Mouse (Mus musculus) lung, postnatal 25 days (tissue): Measurements from ENCODE around the gene Ninj1.

ENCODE experiments used
- DNase-seq: peaks from one replicate; pipeline ENCODE4 v3.0.0; 2022; ENCODE audit warnings: low spot score

The Ninj1 gene

DNA sequence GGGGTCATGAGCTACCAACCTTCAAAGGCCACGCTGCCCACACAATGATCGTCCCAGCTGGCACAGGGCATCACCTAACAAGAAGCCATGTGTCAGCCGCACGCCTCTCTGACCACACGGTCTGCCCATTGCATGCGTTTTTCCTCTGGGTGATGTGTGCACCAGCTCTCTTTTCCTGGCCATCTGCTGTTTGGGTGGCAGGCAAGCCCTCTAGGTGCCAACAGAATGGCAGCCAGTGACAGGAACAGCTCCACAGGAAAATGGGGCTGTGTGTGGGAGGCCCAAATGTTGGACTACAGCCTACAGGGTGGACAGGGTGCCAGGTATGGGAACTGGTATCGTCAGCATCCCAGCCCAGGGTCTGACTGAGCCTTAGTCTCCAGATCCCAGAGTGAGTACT, 14.9 kb upstream of the Ninj1 start:
- DNase-seq: no peak

DNA sequence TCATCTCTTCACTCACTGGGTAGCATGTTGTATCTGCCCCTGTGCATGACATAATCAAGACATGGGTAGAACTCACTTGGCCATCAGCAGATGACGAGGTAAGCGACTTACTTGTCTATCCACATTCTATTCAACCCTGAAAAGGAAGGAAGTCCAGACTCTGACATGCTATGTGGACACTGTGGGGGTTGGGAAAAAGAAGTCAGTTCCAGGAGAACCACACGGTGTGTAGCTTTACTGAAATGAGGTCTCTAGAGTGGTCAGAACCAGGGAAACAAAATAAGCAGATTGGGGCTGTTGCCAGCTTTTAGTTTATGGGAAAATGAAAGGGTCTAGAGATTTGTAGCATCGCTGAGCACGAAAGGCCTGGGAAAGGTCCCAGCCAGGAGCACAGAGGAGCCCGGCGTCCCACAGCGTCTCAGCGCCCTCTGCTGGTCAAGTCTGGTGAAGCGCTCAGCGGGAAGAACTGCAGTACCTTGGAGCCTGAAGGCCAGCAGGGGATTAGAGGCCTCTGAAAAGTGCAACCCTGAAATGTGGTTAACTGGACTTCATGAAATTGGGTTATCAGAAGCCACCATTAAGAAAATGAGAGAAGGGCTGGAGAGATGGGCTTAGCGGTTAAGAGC, 14.2 kb upstream of the Ninj1 start:
- DNase-seq: peak; percentile 85

DNA sequence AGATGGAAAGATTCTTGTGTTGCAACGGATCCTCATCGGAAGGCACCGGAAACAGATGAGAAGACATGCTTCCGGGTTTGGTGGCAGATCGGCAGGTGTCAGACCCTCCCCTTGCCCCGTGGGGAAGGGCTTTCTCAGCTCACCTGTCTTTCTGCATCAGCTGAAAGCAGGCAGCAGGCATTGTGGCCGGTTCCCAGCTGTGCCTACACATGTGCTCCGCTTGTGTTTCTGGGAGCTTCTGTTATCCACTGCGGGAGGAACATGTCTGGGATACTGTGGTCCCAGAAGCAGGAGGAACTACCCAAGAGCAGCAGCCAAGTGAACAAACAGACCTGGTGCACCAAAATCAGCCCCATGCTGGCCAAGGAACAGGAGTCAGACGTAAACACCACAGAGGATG, 11.8 kb upstream of the Ninj1 start:
- DNase-seq: no peak

DNA sequence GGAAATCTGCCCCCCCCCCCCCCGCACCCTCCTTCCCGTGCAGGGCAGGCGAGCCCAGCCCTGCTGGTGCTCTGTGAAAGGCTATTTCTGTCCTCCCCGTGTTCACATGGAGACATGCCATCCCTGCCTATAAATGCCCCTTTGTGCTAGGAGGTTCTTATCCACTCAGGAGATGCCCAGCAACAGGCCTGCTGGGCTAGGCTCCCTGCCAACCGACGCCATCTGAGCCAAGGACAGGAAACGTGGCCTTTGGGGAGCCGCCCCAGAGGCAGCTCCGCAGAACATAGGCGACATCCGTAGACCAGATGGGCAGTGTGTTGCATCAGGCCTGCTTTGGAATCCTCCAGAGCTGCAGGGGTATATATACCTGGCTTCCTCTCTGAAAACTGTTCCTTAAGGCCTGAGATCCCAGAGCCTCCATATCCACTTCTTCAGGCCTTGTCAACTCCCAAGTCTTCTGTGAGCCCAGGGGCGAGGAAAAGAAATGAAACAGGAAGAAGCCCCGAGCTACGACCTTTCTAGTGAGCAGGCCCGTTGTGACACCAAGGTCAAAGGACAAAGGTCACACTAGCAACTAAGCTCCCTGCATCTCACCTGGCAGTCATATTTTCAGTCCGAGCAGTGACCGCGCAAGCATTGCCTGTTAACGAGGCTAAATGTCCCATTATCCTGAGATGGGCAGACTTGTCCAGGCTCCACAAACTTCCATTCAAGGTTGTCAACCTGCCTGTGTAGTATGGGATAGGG, 8.3 kb upstream of the Ninj1 start:
- DNase-seq: peak; percentile 69

DNA sequence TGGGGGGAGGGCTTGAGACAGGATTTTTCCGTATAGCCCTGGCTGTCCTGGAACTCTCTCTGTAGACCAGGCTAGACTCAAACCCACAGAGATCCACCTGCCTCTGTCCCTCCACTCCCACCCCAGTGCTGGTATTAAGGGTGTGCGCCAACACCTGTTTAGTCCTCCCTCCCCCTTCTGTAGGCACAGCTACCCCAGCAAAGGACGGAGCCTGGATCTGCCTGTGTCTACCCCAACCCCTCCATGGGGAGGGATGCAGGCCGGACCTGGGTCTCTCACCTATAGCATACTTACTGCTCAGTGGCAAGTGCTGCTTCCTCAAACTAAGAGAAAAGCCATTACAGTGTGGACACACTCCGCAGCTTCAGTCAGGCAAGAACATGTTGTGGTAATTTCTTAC, 7.0 kb upstream of the Ninj1 start:
- no peak for DNase-seq

DNA sequence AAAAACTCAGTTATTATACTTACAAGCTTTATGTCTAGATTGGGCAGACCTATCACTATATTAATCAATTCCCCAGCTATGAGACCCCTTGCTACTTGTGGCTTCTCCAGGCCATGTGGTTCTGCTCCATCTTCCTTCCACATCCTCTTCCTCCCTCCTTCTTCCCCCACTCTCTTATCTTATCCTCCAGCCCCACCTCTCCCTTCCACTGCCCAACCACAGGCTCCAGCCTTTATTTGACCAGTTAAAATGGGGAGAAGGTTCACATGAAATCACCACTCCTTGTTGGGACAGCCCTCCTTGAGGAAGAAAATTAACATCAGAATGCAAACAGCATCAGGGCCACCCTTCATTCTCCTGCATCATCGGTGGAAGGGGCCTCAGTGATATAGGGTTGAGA, 6.6 kb upstream of the Ninj1 start:
- DNase-seq: no peak

DNA sequence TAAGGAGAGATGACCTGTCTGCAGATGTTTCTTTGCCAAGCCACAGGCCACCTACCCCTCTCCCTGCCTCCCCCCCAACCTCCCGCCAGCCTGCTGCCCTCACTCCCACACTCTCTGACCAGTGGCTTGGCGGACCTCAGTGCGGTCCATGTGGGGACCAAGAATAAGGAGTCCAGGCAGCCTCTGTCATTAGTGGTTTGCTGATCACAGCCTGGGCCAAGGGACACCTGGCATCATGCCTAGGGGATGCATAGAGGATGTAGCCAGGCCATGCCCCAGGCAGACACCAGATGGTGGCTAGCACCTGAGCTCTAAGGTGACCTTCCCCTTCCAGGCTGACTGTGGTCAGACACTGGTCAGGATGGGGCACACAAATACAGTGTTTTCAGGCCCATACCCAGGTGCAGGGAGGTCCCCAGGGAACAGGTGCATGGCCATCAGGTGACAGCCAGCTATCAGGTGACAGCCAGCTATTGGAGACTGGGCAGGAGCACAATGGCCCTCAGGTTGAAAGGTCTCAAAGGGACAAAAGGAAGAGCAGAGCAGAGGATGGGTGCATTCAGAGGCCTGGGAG, 5.8 kb upstream of the Ninj1 start:
- no peak for DNase-seq

DNA sequence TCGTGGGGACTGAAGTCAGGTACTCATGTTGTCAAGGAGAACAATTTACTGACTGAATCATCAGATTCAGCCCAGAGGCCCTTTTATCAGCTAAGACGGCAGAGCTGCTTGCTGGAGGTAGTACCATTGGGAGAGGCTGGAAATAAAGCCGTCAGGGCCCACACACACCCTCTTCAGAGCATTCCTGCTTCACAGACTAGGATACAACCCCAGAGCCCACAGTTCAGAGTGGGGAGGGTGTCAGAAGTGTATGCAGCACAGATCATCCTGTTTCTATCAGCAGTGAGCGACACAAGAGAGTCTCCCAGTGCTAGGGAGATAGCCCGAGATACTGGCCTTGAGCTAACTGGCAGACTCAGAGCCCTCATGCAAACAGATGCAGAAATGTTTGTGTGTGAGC, 4.1 kb upstream of the Ninj1 start:
- DNase-seq: no peak

DNA sequence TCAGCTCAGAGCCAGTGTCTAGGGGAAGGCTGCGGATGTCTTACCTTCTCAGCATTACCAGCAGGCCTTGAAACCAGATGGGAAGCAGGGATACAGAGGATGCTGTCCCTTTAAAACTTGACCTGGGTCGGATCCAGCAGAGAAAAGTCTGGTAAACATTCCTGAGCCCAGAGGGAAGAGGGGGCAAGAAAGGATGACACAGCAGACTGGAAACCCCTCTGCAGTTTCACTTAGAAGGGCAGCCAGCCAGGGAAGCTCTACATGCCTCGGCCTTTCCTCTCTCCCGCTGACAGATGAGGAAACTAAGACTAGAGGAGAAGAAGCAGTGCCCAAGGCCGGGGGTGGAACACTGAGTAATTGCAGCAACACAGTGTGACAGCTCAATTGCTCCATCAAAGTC, 3.6 kb upstream of the Ninj1 start:
- no peak for DNase-seq

DNA sequence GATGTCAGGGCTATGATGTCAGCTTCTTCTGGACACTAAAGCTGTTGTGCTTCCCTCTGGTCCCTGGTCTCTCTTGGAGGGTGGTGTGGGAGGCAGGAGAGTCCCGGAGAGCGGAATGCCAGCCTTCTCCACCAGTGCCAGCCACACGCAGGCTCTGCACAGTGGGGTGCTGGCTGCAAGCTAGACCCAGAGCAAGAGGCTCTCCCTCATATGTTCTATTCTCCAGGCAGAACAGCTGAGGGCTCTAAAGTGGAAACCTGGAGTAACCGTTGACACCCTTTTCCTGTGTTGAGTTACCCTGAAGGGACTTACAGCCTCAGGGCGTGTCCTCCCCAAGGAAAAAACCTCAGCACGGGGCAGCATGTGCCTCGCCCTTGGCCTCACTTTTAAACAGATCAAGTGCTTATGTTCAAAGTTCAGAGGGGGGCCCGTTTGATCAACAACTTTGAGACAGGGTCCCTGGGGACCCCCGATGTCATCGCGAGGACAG, 442 bp upstream of the Ninj1 start:
- DNase-seq: no peak

DNA sequence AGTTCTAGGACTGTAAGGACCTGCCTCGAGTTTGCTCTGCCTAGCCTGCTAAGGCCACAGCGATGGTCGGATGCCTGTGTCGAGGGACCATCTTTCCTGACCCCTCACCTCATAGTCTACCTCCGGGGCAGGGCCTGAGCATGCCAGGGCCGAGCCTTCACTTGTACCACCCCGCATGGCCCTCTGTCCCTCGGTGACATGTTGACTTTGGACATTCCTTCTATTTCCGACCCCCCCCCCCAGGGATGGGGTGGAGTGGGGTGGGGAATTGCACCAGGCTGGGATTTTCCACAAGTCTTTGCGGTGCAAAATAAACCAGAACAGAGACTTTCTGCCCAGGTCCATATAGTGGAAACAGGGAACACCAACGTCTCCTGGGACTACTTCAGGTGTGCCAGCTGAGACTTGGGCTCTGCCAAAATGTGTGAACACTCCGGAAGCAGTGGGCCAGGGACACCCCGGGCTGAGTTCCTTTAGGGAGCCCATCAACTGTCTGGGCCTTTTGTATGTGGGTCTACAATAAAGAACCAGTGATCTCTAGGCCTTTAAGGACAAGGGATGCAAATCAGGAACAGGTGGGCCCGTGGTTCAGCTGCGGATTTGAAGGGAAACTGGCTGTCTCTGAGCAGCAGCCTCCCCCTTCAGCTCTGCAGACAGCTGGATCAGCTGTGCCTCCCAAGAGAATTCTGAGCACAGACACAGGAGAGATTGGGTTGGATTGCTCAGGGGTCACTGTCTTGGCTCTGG, 1.1 kb downstream of the Ninj1 start:
- no peak for DNase-seq

DNA sequence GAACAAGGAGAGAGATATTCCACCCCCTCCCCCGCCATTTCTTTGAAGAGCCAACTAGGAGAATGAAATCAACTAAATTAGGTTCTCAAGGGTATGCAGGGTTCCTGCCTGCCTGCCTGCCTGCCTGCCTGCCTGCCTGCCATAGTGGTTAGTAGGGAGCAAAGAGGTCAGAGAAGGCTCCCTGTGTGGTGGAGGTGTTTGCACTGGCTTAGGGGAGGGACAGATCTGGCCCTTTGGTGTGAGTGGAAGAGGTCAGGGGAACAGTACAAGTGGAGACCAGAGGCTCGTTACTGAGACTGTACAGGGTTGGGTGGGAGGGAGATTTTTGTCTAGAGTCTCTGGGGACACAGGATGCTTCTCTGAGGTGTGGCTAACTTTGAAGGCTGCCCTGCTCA, 1.7 kb downstream of the Ninj1 start:
- DNase-seq: no peak

DNA sequence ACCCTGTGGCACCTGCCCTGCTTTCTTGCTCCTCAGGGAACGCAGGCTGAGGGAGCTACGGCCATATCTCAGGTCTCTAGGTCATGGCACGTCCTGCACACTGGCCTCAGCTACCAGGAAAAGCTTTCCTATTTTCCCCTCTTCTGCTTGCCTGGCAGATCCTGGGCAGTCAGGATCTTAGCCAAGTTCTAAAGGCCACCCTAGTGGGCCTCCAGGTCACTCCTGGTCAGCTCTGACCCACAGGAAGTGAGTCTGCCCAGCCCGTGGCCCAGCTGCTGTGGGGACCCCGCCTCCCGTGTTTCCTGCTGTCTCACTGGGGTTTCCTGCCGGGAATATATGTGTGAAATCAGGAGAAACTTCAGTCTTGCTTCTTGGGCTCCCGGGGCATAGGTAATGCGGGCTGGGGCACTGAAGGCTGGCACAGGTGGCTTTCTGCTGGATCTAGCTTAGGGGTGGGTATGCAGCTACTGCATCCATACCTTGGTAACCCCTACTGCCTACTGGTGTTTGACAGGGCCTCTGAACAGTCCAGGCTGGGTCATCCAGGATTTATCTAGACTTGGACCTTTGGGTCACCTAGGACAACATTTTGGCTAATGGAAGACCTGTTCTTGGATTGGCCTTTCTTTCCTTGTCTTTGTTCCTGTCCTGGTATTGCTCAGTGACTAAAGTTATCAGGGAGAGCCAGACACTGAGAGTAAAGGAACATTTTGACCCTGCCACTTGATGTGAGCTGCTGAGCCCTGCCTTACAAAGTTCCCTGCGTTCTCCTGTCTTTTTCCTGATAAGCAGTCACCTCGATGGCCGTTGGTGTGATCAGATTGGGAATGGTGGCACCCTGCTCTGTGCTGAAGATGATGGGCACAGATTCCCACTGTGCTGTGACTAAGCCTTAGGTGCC, 2.9 kb downstream of the Ninj1 start:
- DNase-seq: peak; percentile 75

DNA sequence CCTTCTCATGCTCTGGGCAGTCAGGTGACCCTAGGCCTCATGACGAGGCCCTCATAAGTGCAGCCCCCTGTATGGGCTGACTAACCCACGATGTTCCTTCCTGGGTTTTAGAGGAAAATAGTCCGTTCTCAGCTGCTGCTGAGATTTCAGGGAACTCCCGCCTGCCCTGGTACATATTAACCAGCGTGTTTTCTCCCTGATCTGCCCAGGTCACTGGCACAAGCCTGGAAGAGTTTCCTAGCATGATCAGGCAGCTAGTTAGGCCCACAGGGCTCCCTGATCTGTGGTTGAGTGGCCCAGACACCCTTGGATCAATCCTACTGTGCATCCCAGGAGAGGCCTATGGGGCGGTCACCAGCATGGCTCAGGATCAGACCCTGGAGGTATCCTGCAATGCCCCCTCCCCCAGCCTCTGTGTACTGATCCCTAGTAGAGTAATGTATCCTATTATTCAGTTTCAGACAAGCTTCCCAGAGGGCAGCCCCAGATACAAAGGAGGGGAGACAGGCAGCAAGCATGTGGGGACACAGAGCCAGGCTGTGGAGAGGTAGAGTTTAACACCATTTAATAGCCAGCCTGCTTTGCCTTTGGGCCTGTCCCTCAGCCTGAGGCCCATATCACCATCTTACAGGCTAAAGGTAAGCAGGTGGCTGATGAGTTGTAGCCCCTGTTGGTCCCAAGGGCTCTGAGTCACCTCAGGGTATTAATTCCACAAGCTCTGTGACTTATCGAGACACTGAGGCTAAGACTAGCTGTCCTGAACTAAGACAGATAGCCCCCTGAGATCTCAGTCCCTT, 3.8 kb downstream of the Ninj1 start:
- DNase-seq: no peak

DNA sequence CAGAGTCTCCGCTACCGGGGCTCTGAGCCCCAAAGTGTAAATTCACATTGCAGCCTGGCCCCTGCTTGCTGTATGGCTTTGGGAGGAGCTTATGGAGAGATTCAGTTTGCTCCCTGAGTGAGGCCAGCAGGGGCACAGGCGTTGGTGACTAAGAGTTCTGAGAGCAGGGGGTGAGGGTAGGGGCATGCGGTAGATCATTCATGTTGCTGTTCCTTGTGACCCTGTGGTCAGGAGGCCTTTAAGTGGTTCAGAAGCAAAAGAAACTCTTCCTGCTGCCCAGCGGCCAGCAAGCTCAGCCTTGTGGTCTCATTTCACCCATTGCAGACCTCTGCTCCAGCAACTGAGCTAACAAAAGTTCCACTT, 4.4 kb downstream of the Ninj1 start:
- DNase-seq: no peak

DNA sequence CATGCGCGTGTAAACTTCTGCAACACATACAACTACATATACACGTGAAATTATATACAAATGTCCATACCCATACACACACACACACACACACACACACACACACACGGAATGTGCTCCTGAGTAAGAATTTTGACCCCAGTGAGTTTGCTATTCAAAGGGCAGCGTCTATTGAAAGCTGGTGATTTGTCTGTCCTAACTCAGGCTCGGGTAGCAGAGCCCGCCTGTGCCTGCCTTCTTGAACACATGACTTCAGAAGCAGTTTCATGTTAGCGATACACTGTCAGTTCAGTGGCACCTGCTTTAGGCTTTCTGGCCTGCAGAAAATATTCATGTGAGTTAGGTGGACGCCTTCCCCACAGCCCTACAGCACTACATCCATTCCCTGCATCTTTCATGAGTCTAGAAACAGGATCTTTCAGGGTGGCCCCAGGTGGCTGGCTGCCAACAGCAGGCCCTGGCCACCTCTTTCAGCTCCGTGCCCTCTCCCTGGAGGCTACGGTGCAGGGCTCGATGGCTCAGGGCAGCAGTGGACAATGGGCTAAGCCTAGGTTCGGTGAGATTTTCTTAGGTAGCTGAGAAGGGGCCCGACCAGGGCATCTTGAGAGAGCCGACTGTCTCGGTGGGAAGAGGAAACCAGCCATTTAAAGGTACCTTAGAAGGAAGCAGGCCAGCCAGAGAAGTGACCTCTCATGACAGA, 5.0 kb downstream of the Ninj1 start:
- no peak for DNase-seq

DNA sequence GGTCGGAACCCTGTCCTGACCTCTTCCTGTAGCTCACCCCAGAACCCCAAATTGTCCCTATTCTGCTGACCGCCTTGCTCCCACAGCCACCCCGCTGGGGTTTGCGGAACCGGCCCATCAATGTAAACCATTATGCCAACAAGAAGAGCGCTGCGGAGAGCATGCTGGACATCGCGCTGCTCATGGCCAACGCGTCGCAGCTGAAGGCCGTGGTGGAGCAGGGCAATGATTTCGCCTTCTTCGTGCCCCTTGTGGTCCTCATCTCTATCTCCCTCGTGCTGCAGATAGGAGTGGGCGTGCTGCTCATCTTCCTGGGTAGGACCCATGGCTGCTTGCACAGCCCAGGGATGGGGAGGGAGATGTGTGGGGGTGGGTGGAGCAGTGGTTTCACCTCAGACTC, 6.4 kb downstream of the Ninj1 start:
- no peak for DNase-seq

DNA sequence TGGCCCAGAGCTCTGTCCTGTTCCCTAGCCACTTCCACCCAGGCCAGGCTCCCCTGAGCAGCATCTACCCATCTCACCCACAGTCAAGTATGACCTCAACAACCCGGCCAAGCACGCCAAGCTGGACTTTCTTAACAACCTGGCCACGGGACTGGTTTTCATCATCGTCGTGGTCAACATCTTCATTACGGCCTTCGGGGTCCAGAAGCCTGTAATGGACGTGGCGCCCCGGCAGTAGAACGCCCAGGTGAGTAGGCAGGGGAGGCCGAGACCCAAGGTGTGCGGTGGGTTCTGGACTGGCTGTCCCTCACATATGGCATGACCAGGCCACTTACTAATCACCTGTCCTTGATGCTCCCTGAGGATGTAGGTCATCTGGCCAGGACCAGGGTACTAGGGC, 7.5 kb downstream of the Ninj1 start:
- DNase-seq: no peak

DNA sequence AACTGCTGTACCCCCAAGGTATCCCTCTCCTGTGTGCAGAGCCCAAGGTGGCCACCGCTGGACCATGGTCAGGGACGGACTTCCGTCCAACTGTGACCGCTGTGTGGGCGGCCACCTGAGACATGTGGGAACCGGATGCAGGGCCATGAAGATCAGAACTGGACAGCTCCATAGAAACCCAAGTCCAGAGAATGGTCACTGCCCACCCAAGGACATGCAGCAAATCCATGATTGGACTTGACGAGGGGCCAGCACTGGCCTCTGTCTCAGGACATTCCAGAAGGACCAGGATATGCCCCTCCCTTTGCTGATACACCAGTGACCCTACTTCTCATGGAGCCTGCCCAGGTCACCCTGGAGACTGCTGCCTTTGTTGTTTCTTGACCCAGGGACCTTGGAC, 8.4 kb downstream of the Ninj1 start:
- DNase-seq: no peak

DNA sequence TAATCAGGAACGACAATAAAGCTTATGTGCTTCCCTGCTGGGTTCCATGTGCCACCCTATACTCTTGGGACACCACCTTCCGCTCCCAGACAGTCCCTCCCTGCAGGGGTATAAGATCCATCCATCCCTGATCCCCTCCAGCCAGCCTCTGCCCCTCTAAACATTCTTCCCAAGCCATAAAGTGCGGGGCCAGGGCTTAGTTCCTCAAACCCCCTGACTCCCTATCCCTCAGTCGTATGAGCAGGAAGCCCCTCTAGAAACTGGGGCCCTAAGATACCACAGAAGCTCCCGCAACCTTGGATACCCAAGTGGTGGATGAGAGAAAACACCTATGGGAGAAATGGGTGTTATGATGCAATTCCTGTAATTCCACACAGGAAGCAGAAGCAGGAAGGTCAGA, 8.9 kb downstream of the Ninj1 start:
- no peak for DNase-seq
